Mouse (Mus musculus): ENCODE data around the gene Fcrl5. TPM values are rescaled to one million over a fixed set of nuclear protein-coding genes. Genes with fewer than 3 reads are reported as not detected.

Gene Fcrl5
- total and polyA plus RNA-seq, 3 experiments: 0.14 TPM; not detected in 1

GRCm38 (mm10) chr3:87487392-87487791 lies 51.8 kb downstream of the Fcrl5 start:
- Histone ChIP-seq H3K4me1 (ENCODE audit: control insufficient read depth, insufficient read depth, low read length) (no peaks in the 10 kb centered on the region), H3K27ac (no peak overlapping the region), H3K36me3 (ENCODE audit: control insufficient read depth, insufficient read depth, low read length) (no peaks in the 10 kb centered on the region), H3K9ac (ENCODE audit: low read depth, low read length) (no peak overlapping the region), H3K79me2 (replicated peaks; ENCODE audit: control insufficient read depth, insufficient read depth, low read length) (no peaks in the 10 kb centered on the region), H3K4me3 (no peak overlapping the region), H3K27me3 (ENCODE audit: control insufficient read depth, insufficient read depth, low read length) (no peaks in the 10 kb centered on the region)
- intact Hi-C loops (cut with DNase I): no loop called here
- 88% methylated on average over 4 of the region's 4 CpGs for WGBS
- TF ChIP-seq CTCF (IDR thresholded peaks at IDR 0.05) (no peak), EP300 (IDR thresholded peaks at IDR 0.05; ENCODE audit: insufficient read depth, low read depth, low read length) (no peak), POLR2A (IDR thresholded peaks at IDR 0.05; ENCODE audit: insufficient read depth, low read depth, low read length) (no peak)
- no peak for DNase-seq

GRCm38 (mm10) chr3:87487911-87488310 lies 52.3 kb downstream of the Fcrl5 start:
- H3K79me2 ChIP-seq (replicated peaks; ENCODE audit: control insufficient read depth, insufficient read depth, low read length): no peaks in the 10 kb centered on the region
- DNase-seq: no peak
- WGBS: 61% methylated on average over 2 of the region's 2 CpGs
- H3K27ac ChIP-seq: no peak overlapping the region
- H3K36me3 ChIP-seq (ENCODE audit: control insufficient read depth, insufficient read depth, low read length): no peaks in the 10 kb centered on the region
- intact Hi-C loops (cut with DNase I): no loop called here
- no peak overlapping the region for H3K4me3 ChIP-seq
- TF ChIP-seq POLR2A (IDR thresholded peaks at IDR 0.05; ENCODE audit: insufficient read depth, low read depth, low read length): no peak
- no peak for TF ChIP-seq EP300 (IDR thresholded peaks at IDR 0.05; ENCODE audit: insufficient read depth, low read depth, low read length)
- TF ChIP-seq CTCF (IDR thresholded peaks at IDR 0.05): no peak
- H3K27me3 ChIP-seq (ENCODE audit: control insufficient read depth, insufficient read depth, low read length): no peaks in the 10 kb centered on the region
- H3K9ac ChIP-seq (ENCODE audit: low read depth, low read length): no peak overlapping the region
- no peaks in the 10 kb centered on the region for H3K4me1 ChIP-seq (ENCODE audit: control insufficient read depth, insufficient read depth, low read length)

GRCm38 (mm10) chr3:87498266-87498665 lies 62.7 kb downstream of the Fcrl5 start:
- H3K27ac ChIP-seq: no peak overlapping the region
- WGBS: 84% methylated on average over 9 of the region's 9 CpGs
- no peak overlapping the region for H3K9ac ChIP-seq (ENCODE audit: low read depth, low read length)
- no peak for DNase-seq
- intact Hi-C loops (cut with DNase I): loop anchor here (5.0 kb wide), 1 partner anchor 406 kb away; no protein-coding TSS in a partner anchor
- H3K79me2 ChIP-seq (replicated peaks; ENCODE audit: control insufficient read depth, insufficient read depth, low read length): no peaks in the 10 kb centered on the region
- TF ChIP-seq EP300 (IDR thresholded peaks at IDR 0.05; ENCODE audit: insufficient read depth, low read depth, low read length) (no peak), CTCF (IDR thresholded peaks at IDR 0.05) (no peak), POLR2A (IDR thresholded peaks at IDR 0.05; ENCODE audit: insufficient read depth, low read depth, low read length) (no peak)
- H3K27me3 ChIP-seq (ENCODE audit: control insufficient read depth, insufficient read depth, low read length): no peaks in the 10 kb centered on the region
- H3K36me3 ChIP-seq (ENCODE audit: control insufficient read depth, insufficient read depth, low read length): no peaks in the 10 kb centered on the region
- no peak overlapping the region for H3K4me3 ChIP-seq
- H3K4me1 ChIP-seq (ENCODE audit: control insufficient read depth, insufficient read depth, low read length): no peaks in the 10 kb centered on the region

GRCm38 (mm10) chr3:87499072-87499471 lies 63.5 kb downstream of the Fcrl5 start:
- Histone ChIP-seq H3K4me1 (ENCODE audit: control insufficient read depth, insufficient read depth, low read length) (no peaks in the 10 kb centered on the region), H3K9ac (ENCODE audit: low read depth, low read length) (no peak overlapping the region), H3K36me3 (ENCODE audit: control insufficient read depth, insufficient read depth, low read length) (no peaks in the 10 kb centered on the region), H3K4me3 (no peak overlapping the region), H3K79me2 (replicated peaks; ENCODE audit: control insufficient read depth, insufficient read depth, low read length) (no peaks in the 10 kb centered on the region), H3K27ac (no peak overlapping the region), H3K27me3 (ENCODE audit: control insufficient read depth, insufficient read depth, low read length) (no peaks in the 10 kb centered on the region)
- 9% methylated on average over 3 of the region's 3 CpGs for WGBS
- DNase-seq: peak; percentile 65 to 71
- intact Hi-C loops (cut with DNase I): loop anchor here (1.0 to 5.0 kb wide), 3 partner anchors 88 to 407 kb away; no protein-coding TSS in a partner anchor
- peak; percentile 68; the same call in 1 of the 2 replicates for TF ChIP-seq EP300 (IDR thresholded peaks at IDR 0.05; ENCODE audit: insufficient read depth, low read depth, low read length)
- TF ChIP-seq POLR2A (IDR thresholded peaks at IDR 0.05; ENCODE audit: insufficient read depth, low read depth, low read length): no peak
- TF ChIP-seq CTCF (IDR thresholded peaks at IDR 0.05): peak; percentile 99; the same call in 1 of the 2 replicates

GRCm38 (mm10) chr3:87500088-87501055 lies 64.8 kb downstream of the Fcrl5 start:
- no peaks in the 10 kb centered on the region for H3K27me3 ChIP-seq (ENCODE audit: control insufficient read depth, insufficient read depth, low read length)
- H3K79me2 ChIP-seq (replicated peaks; ENCODE audit: control insufficient read depth, insufficient read depth, low read length): no peaks in the 10 kb centered on the region
- intact Hi-C loops (cut with DNase I): loop anchor here (1.0 to 5.0 kb wide), 2 partner anchors 256 to 468 kb away; no protein-coding TSS in a partner anchor
- H3K4me3 ChIP-seq: no peak overlapping the region
- no peak overlapping the region for H3K27ac ChIP-seq
- TF ChIP-seq EP300 (IDR thresholded peaks at IDR 0.05; ENCODE audit: insufficient read depth, low read depth, low read length) (no peak), POLR2A (IDR thresholded peaks at IDR 0.05; ENCODE audit: insufficient read depth, low read depth, low read length) (no peak), CTCF (IDR thresholded peaks at IDR 0.05) (no peak)
- no peak overlapping the region for H3K9ac ChIP-seq (ENCODE audit: low read depth, low read length)
- peak in 1 of 2 experiments; percentile 52 for DNase-seq
- no peaks in the 10 kb centered on the region for H3K4me1 ChIP-seq (ENCODE audit: control insufficient read depth, insufficient read depth, low read length)
- H3K36me3 ChIP-seq (ENCODE audit: control insufficient read depth, insufficient read depth, low read length): no peaks in the 10 kb centered on the region
- 66% methylated on average over 24 of the region's 24 CpGs for WGBS

- TF ChIP-seq EP300 (IDR thresholded peaks at IDR 0.05; ENCODE audit: insufficient read depth, low read depth, low read length): no peak
- no peak for TF ChIP-seq POLR2A (IDR thresholded peaks at IDR 0.05; ENCODE audit: insufficient read depth, low read depth, low read length)
- no peak for TF ChIP-seq CTCF (IDR thresholded peaks at IDR 0.05)
- no peaks in the 10 kb centered on the region for H3K36me3 ChIP-seq (ENCODE audit: control insufficient read depth, insufficient read depth, low read length)
- 47% methylated on average over 8 of the region's 8 CpGs for WGBS
- H3K27me3 ChIP-seq (ENCODE audit: control insufficient read depth, insufficient read depth, low read length): no peaks in the 10 kb centered on the region
- no peak overlapping the region for H3K27ac ChIP-seq
- H3K79me2 ChIP-seq (replicated peaks; ENCODE audit: control insufficient read depth, insufficient read depth, low read length): no peaks in the 10 kb centered on the region
- no peak overlapping the region for H3K4me3 ChIP-seq
- H3K9ac ChIP-seq (ENCODE audit: low read depth, low read length): no peak overlapping the region
- no peak for DNase-seq
- H3K4me1 ChIP-seq (ENCODE audit: control insufficient read depth, insufficient read depth, low read length): no peaks in the 10 kb centered on the region
- intact Hi-C loops (cut with DNase I): loop anchor here (1.0 to 5.0 kb wide), 2 partner anchors 257 to 469 kb away; no protein-coding TSS in a partner anchor
Measured at GRCm38 (mm10) chr3:87501151-87501550, 65.6 kb downstream of the Fcrl5 start.

Measured in heart, adult 2 months (tissue).